Comparison of ENCODE assay signal across 14 mouse cellular contexts in the genomic region with DNA sequence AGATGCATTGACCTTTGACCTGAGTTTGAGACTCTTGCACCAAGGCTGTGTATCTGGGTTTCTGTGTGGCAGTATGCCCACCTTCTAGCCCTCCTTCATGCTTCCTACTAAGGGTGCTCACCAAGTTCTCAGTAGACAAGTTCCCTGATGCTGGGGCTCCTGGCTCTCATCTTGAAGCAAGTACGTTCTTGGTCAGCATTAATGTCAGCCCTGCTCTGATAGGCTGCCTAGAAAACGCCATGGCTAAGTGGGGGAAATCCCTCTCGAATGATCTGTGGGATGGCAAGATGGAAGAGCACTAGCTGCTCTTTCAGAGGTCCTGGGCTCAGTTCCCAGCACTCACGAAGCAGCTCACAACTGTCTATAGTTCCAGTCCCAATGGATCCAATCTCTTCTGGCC.
"Had no signal": no experiment of that assay in that cellular context is flagged by ENCODE, and none has a peak within 500 bp of the region (broad histone marks: within the 10 kb centered on the region; RNA-seq: fewer than 3 reads in every experiment).

No protein-coding gene starts in this region.

- ATAC-seq: liver, embryonic 12.5 days; midbrain, embryonic 16.5 days had no signal

- H3K9ac ChIP-seq: liver, embryonic 12.5 days; liver, embryonic 14.5 days; midbrain, embryonic 12.5 days; neural tube, embryonic 13.5 days; neural tube, embryonic 15.5 days had no signal

- DNase-seq: midbrain, embryonic 14.5 days; retina, postnatal 1 day; right cerebral cortex, adult 18-20 months; right cerebral cortex, postnatal 25 days; right cerebral cortex, postnatal 4 days; spleen, adult 18-20 months had no signal

- H3K27me3 ChIP-seq: liver, embryonic 12.5 days; midbrain, embryonic 12.5 days; neural tube, embryonic 13.5 days; neural tube, embryonic 15.5 days had no signal

- H3K36me3 ChIP-seq: liver, embryonic 12.5 days; midbrain, embryonic 10.5 days; midbrain, embryonic 12.5 days; neural tube, embryonic 13.5 days; neural tube, embryonic 15.5 days had no signal

- H3K4me3 ChIP-seq: liver, embryonic 12.5 days; midbrain, embryonic 10.5 days; midbrain, embryonic 12.5 days; myocyte; neural tube, embryonic 13.5 days; neural tube, embryonic 15.5 days had no signal

- H3K9me3 ChIP-seq: liver, embryonic 12.5 days; midbrain, embryonic 10.5 days; midbrain, embryonic 12.5 days; neural tube, embryonic 13.5 days; neural tube, embryonic 15.5 days had no signal

- H3K4me2 ChIP-seq: liver, embryonic 12.5 days; midbrain, embryonic 12.5 days; neural tube, embryonic 13.5 days; neural tube, embryonic 15.5 days had no signal

- H3K27ac ChIP-seq: liver, embryonic 12.5 days; liver, embryonic 14.5 days; midbrain, embryonic 10.5 days; midbrain, embryonic 12.5 days; neural tube, embryonic 13.5 days; neural tube, embryonic 15.5 days had no signal
